Mouse (Mus musculus) adrenal gland, postnatal 10 days (tissue): ENCODE data around the gene Atf6b. TPM values are rescaled to one million over a fixed set of nuclear protein-coding genes. Genes with fewer than 3 reads are reported as not detected.
A peak's percentile ranks its signal among the peaks of the same experiment; 100 is the strongest.

ENCODE experiments used
- DNase-seq: peaks from one replicate; pipeline ENCODE4 v3.0.0; 2021; ENCODE audit warnings: mixed read lengths
- total RNA-seq, 2 experiments: library from RNA; stranded (reverse); gene quantifications; 2 replicates each; pipeline ENCODE4 v1.2.3; 2021

Atf6b gene
- total RNA-seq, 2 experiments from 2014 or later, result 37.8 to 40.1 TPM

- no peak for DNase-seq
These were observed 23.3 kb downstream of the Atf6b start, which contains the start of gene Tnxb for GRCm38 (mm10) chr17:34670235-34670634. Tnxb (plus strand) TSS chr17:34670535.

GRCm38 (mm10) chr17:34671151-34672066 is 24.5 kb downstream of the Atf6b start:
- DNase-seq, result no peak

- no peak for DNase-seq
These were observed 25.4 kb downstream of the Atf6b start for GRCm38 (mm10) chr17:34672246-34672792.

GRCm38 (mm10) chr17:34673139-34673538 is 26.2 kb downstream of the Atf6b start:
- DNase-seq, result no peak

- peak; percentile 47 for DNase-seq
These were observed 27.7 kb downstream of the Atf6b start for GRCm38 (mm10) chr17:34674524-34675204.

- DNase-seq, result no peak
These were observed 28.5 kb downstream of the Atf6b start for GRCm38 (mm10) chr17:34675205-34676092.

- no peak for DNase-seq
These were observed 29.1 kb downstream of the Atf6b start for GRCm38 (mm10) chr17:34676093-34676460.

GRCm38 (mm10) chr17:34676671-34677070 is 29.7 kb downstream of the Atf6b start:
- no peak for DNase-seq

- DNase-seq, result no peak
These were observed 33.2 kb downstream of the Atf6b start for GRCm38 (mm10) chr17:34680191-34680590.

GRCm38 (mm10) chr17:34680621-34681020 is 33.7 kb downstream of the Atf6b start:
- no peak for DNase-seq

- DNase-seq, result peak; percentile 57
These were observed 34.2 kb downstream of the Atf6b start for GRCm38 (mm10) chr17:34681132-34681571.

GRCm38 (mm10) chr17:34681881-34682536 is 35.1 kb downstream of the Atf6b start:
- peak; percentile 51 for DNase-seq

GRCm38 (mm10) chr17:34683179-34683578 is 36.2 kb downstream of the Atf6b start:
- DNase-seq, result no peak

GRCm38 (mm10) chr17:34683686-34684220 is 36.8 kb downstream of the Atf6b start:
- peak; percentile 47 for DNase-seq

GRCm38 (mm10) chr17:34684253-34684893 is 37.4 kb downstream of the Atf6b start:
- DNase-seq, result peak; percentile 47

- DNase-seq, result peak; percentile 70
These were observed 38.5 kb downstream of the Atf6b start for GRCm38 (mm10) chr17:34685120-34686110.

GRCm38 (mm10) chr17:34688889-34689288 is 41.9 kb downstream of the Atf6b start:
- DNase-seq, result no peak

GRCm38 (mm10) chr17:34690458-34690857 is 43.5 kb downstream of the Atf6b start:
- peak; percentile 59 for DNase-seq

- peak; percentile 87 for DNase-seq
These were observed 46.0 kb downstream of the Atf6b start for GRCm38 (mm10) chr17:34692906-34693305.
